Mouse (Mus musculus) liver, adult 2 months (tissue): ENCODE results near the gene Hopx.

ENCODE experiments used
- CTCF ChIP-seq: fragments of 200-500 bp; IDR thresholded peaks from 2 replicates; pipeline ENCODE4 v1.5.1; 2011; ENCODE audit warnings: low read depth, low read length, control low read depth
- POLR2A ChIP-seq: fragments of 200-500 bp; IDR thresholded peaks from 2 replicates; pipeline ENCODE4 v1.6.1; 2011; ENCODE audit warnings: low read length, control low read depth; ENCODE audit not compliant: insufficient read depth; ENCODE audit errors: extremely low read depth

GRCm38 (mm10) chr5:77093961-77094360 lies 21.0 kb downstream of the Hopx start:
- TF ChIP-seq POLR2A (no peak), CTCF (no peak)
